Mouse (Mus musculus) forebrain, embryonic 13.5 days (tissue): Measurements from ENCODE around the gene Ddi1. TPM values are rescaled to one million over a fixed set of nuclear protein-coding genes. Genes with fewer than 3 reads are reported as not detected.
"Not testable (repeated sequence)": the region's sequence is repeated elsewhere in the genome, so short reads cannot be mapped to it uniquely, and the experiment has no call there.

Source experiments
- ATAC-seq: fragments of 200-750 bp; cut with Nextera tagmentation; 2 replicates; pipeline ENCODE4 v1.8.0; 2017
- H3K27ac ChIP-seq: fragments of 300-500 bp; sonication (generic); 2 replicates; pipeline ENCODE4 v1.5.1; 2015; ENCODE audit warnings: inconsistent platforms, mild to moderate bottlenecking, moderate library complexity
- H3K27me3 ChIP-seq: fragments of 300-500 bp; sonication (generic); 2 replicates; pipeline ENCODE4 v1.6.1; 2015; ENCODE audit warnings: mild to moderate bottlenecking, inconsistent platforms
- H3K36me3 ChIP-seq: fragments of 300-500 bp; sonication (generic); 2 replicates; pipeline ENCODE4 v1.6.1; 2015; ENCODE audit warnings: mild to moderate bottlenecking, inconsistent platforms; ENCODE audit not compliant: poor library complexity, severe bottlenecking
- H3K4me1 ChIP-seq: fragments of 300-500 bp; sonication (generic); 2 replicates; pipeline ENCODE4 v1.6.1; 2015; ENCODE audit warnings: inconsistent platforms
- H3K4me2 ChIP-seq: fragments of 300-500 bp; sonication (generic); 2 replicates; pipeline ENCODE4 v1.6.1; 2015; ENCODE audit warnings: inconsistent platforms, mild to moderate bottlenecking, moderate library complexity
- H3K4me3 ChIP-seq: fragments of 300-500 bp; sonication (generic); 2 replicates; pipeline ENCODE4 v1.5.1; 2015; ENCODE audit warnings: mild to moderate bottlenecking, inconsistent platforms
- H3K9ac ChIP-seq: fragments of 300-500 bp; sonication (generic); 2 replicates; pipeline ENCODE4 v1.6.1; 2015; ENCODE audit warnings: mild to moderate bottlenecking, inconsistent platforms
- H3K9me3 ChIP-seq: fragments of 300-500 bp; sonication (generic); replicated peaks from 2 replicates; pipeline ENCODE4 v1.6.1; 2016; ENCODE audit warnings: inconsistent platforms
- WGBS: fragments of 180-500 bp; shearing (Covaris S2); methylation state at CpG from one replicate; pipeline ENCODE4 v1.1.7; 2015; 5-methylcytosine and 5-hydroxymethylcytosine counted together
- polyA plus RNA-seq: library from polyadenylated mRNA; unstranded; fragments of >200 nt; fragmentation: Nextera tagmentation; extraction: Ambion mirVana; gene quantifications from 2 replicates; pipeline ENCODE4 v1.2.1, GENCODE M21; 2015

The Ddi1 gene
- polyA plus RNA-seq, 1 experiment from 2014 or later: not detected

- Histone ChIP-seq H3K9ac (no peak overlapping the region), H3K4me1 (0 out of 2 replicates have a peak, but pooled peaks cover 3% of the 10 kb centered on the region), H3K4me2 (no peak overlapping the region), H3K27me3 (no peaks in the 10 kb centered on the region), H3K4me3 (no peak overlapping the region), H3K9me3 (no peaks in the 10 kb centered on the region), H3K27ac (no peak overlapping the region), H3K36me3 (no peaks in the 10 kb centered on the region)
- ATAC-seq: peak; percentile 68
- WGBS: 42% methylated on average over 1 of the region's 1 CpGs
Observed at GRCm38 (mm10) chr9:6250320-6250719, 19.3 kb downstream of the Ddi1 start.

- not testable (repeated sequence) for H3K4me3 ChIP-seq, H3K9ac ChIP-seq, H3K4me1 ChIP-seq, ATAC-seq, H3K9me3 ChIP-seq, H3K36me3 ChIP-seq, H3K27ac ChIP-seq, H3K4me2 ChIP-seq, H3K27me3 ChIP-seq
- WGBS: 84% methylated on average over 1 of the region's 1 CpGs
Observed at GRCm38 (mm10) chr9:6235982-6236381, 33.7 kb downstream of the Ddi1 start.

GRCm38 (mm10) chr9:6217505-6217904 is 52.1 kb downstream of the Ddi1 start:
- Histone ChIP-seq H3K9ac (no peak overlapping the region), H3K4me3 (no peak overlapping the region), H3K9me3 (no peaks in the 10 kb centered on the region), H3K4me2 (no peak overlapping the region), H3K4me1 (no peaks in the 10 kb centered on the region), H3K27me3 (no peaks in the 10 kb centered on the region), H3K27ac (no peak overlapping the region), H3K36me3 (no peaks in the 10 kb centered on the region)
- 69% methylated on average over 1 of the region's 1 CpGs for WGBS
- no peak for ATAC-seq

GRCm38 (mm10) chr9:6212862-6213261 is 56.8 kb downstream of the Ddi1 start:
- H3K9ac ChIP-seq: no peak overlapping the region
- WGBS: 72% methylated on average over 5 of the region's 5 CpGs

More at GRCm38 (mm10) chr9:6212862-6213261, 56.8 kb downstream of the Ddi1 start:
- no peak for ATAC-seq
- Histone ChIP-seq H3K4me1 (no peaks in the 10 kb centered on the region), H3K27me3 (no peaks in the 10 kb centered on the region), H3K27ac (no peak overlapping the region), H3K9me3 (no peaks in the 10 kb centered on the region), H3K36me3 (no peaks in the 10 kb centered on the region), H3K4me2 (no peak overlapping the region), H3K4me3 (no peak overlapping the region)

Other genes starting within 250 kb of the Ddi1 start
- 0.81 and 1.6 TPM in 2 replicates for gene Pdgfd, start 101.3 kb downstream of the Ddi1 start, polyA plus RNA-seq